Mouse (Mus musculus) telencephalon, adult 2 months (tissue): ENCODE measurements around the gene Impdh2.

ENCODE experiments used
- DNase-seq: peaks from one replicate; pipeline ENCODE4 v3.0.0-alpha.2; 2011; ENCODE audit warnings: low read depth, low spot score

The Impdh2 gene

DNA sequence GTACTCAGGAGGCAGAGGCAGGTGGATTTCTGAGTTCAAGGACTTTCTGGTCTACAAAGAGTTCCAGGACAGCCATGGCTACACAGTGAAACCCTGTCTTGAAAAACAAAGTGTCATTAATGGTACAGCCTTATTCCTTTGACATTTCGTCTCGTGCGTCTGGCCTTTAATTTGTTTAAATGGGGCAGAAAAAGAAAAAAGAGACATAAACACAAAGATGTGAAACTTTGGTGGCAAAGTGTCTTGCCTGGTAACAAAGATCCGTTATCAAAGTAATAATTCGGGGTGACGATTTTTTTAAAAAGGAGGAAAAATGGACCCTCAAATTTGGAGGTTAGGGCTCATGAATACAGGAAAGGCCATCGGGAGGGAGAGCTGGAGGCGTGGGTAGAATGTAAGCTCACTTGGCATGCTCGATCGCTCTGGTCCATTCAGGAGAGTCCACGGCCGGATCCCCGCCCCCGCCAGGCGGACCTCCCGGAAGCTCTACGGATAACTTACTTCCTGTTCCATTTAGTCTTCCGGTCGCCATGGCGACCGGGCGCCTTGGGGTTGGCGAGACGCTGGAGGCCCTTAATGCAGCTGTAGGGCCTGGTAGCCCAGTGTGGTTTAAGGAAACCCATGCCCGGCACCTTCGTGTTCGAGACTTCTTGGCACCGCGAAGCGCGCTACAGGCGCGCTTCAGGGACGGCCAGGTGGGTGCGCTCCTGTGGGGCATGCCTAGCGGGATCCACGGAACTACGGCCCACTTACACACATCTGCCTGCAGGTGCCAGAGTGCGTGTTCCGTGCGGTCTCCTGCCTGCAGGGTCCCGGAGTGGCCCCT, 9.5 kb downstream of the Impdh2 start, which contains the start of gene Dalrd3:
Gene Dalrd3 (plus strand): TSS at position 506 of the 826 bp plus-strand sequence.
- peak; percentile 91 for DNase-seq

GRCm38 (mm10) chr9:108570207-108570896, 10.3 kb downstream of the Impdh2 start:
- peak; percentile 54 for DNase-seq

DNA sequence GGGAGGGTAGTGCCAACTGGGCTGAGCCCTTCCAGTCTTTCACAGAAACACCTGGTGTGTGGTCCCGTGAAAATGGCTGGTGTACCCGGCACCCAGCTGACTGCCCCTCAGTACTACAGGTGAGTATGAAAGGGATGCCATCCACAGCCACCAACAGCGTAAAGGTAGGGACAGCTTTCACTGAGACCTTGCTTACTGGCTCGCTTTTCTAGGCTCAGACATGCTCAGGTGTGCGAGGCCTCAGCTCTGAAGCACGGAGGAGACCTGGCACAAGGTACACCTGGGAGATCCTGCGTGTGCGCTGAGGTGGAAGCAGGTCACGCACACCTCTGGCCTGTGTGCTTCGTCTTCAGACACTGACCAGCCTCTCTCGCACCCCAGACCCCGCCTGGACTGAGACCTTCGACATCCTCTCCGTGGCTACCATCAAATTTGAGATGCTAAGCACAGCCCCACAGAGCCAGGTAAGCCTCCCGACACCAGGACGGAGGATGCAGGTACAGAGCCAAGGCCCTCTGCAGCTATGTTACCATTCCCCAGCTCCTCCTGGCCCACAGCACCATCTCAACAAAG, 11.4 kb downstream of the Impdh2 start:
- DNase-seq: no peak

DNA sequence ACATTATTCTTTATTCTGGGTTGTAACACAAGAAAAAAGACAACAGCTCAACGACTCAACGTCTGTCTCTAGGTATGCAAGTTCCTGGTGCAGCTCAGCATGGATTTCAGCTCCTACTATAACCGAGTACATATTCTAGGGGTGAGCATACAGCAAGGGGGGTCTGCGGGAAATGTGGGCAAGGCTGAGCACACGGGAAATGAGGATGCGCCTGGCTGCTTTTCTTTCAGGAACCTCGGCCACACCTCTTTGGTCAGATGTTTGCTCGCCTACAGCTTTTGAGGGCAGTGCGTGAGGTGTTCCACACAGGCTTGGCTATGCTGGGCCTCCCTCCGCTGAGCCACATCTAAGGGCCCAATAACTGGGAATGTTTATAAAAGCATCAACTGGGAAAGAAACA, 12.2 kb downstream of the Impdh2 start:
- no peak for DNase-seq

GRCm38 (mm10) chr9:108573774-108574690, 13.9 kb downstream of the Impdh2 start:
- DNase-seq: no peak

DNA sequence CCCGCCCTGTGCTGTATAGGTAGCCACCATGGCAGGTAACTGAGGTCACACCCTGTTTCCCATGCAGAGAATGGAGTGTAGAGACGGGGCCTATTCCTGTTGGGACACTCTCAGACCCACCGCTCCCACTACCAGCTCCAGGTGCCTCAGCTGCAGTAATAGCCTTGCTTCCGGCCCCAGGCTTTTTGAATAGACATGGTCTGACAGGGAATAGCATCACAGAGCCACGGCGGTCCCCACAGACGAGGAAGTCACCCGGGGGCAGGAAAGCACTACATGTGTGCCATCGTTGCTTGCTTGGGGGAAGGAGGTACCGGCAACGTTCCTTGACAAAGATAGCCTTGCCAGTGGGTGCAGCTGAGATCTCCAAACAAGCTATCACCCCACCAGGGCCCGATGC, 14.8 kb downstream of the Impdh2 start:
- no peak for DNase-seq

- DNase-seq: no peak
Measured at GRCm38 (mm10) chr9:108575321-108576297, 15.5 kb downstream of the Impdh2 start.

DNA sequence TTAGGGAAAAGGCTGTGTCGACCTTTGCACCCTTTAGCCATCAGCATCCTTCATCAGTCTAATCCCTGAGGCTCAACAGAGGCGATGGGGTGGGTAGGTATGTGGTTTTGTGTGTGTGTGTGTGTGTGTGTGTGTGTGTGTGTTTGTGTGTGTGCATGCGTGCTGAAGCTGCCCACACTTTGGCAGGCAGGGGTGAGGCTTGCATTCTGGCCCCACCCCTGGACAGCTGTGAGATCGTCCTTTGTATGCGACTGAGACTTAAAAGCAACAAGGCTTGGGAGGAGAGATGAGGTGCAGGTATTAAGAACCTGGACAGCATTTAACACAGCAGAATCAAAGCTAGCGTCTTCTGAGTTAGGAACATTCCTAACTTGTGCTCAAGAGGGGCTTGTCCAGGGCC, 16.9 kb downstream of the Impdh2 start:
- no peak for DNase-seq

DNA sequence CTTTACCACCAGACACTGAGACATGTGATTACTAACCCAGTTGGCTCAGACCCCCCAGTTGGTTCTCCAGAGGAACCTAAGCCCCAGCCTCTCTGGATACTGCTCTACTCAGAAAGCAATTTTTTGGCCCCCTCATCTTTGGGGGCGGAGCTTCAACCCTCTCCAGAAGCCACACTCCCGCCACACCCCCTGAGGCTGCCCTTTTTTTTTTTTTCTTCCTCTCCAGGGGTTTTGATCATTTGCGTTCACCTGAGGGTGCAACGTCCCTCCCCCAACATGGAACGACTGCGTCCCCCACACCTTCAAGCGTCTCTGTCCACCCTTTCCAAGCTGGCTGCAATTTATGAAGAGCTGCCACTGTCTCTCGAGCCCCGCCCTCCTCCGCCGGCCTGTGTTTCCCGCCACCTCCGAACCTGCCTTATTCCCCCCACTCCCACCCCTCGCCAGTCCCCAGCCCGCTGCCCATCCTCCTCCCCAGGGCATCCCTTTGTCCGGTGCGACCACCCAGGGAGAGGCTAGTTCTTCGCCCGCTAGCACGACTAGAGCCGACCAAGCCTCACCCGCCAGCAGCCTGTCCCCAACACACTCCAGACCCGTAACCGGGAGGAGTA, 18.0 kb downstream of the Impdh2 start:
- DNase-seq: no peak

GRCm38 (mm10) chr9:108578545-108579343, 18.7 kb downstream of the Impdh2 start, which contains the start of gene Wdr6:
Gene Wdr6, minus strand, starts transcription at chr9:108578739.
- DNase-seq: peak; percentile 90

DNA sequence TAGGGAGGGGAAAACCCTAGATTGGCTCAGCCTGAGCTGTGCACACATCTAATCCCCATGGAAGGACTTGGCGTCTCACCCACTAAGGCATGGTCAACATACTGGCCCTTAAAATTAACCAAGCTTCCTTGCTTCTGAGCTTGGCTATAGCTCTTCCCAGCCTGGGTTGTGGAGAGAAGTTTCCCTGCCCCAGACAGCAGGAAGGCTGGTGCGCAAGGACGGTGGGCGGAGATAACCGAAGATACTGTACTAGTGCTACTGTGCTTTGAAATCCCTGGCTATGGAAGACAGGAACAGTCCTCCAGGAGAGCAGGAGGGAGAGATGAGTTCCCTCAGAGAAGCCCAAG, 19.2 kb downstream of the Impdh2 start:
- no peak for DNase-seq

GRCm38 (mm10) chr9:108587571-108588180, 27.6 kb downstream of the Impdh2 start:
- DNase-seq: peak; percentile 97

DNA sequence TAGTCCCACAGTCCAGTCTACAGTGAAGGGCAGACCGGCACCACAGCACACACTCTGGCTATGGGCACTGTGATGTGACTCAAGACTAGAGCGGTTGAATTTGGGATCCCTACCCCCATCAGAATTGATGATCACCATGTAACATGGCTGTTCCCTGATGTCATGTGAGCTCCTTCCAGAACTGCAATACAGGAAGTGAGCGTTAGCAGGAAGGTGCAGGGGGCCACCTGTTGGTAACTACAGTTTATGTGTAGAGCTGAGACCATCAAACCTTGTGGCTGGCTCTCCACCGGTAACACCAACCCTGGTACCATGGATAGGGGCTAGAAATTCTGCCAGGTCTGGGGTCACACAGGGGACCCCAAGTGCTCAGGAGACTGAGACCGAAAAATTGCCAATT, 29.1 kb downstream of the Impdh2 start:
- DNase-seq: no peak

DNA sequence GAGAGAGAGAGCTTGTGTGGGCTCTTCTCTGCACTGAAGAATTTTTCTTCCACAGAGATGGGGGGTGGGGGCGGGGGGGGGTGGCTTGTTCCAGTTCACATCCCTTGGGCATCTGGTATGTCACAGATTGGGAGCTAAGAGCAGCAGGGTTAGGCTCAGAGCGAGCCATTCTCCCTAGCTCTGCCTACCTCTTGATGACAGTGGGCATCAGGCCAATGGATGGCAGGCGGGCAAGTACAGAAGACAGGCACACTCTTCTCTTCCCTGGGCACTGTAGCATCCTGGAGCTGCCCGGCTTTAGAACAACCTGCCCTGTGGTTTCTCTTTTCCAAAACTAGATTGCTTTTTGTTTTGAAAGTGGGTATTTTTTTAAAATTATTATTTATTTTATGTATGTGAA, 31.4 kb downstream of the Impdh2 start:
- DNase-seq: no peak

DNA sequence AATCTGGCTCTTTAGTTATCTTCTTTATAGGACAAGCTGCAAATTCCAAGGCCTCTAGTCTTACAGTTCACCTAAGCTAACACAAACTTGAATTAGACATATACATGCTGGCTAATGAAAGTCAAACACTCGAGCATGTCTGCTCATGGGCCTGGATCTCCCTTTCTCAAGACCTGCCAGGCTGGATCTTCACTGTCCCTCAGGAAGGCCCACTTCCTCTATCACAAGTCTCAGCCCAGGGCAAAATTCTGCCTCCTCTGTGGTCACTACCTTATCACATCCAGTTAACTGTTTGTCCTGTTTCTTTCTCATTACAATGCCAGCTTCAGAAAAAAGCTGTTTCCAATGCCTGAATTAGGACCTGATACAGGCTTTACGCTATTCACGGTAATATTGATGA, 34.3 kb downstream of the Impdh2 start:
- no peak for DNase-seq

DNA sequence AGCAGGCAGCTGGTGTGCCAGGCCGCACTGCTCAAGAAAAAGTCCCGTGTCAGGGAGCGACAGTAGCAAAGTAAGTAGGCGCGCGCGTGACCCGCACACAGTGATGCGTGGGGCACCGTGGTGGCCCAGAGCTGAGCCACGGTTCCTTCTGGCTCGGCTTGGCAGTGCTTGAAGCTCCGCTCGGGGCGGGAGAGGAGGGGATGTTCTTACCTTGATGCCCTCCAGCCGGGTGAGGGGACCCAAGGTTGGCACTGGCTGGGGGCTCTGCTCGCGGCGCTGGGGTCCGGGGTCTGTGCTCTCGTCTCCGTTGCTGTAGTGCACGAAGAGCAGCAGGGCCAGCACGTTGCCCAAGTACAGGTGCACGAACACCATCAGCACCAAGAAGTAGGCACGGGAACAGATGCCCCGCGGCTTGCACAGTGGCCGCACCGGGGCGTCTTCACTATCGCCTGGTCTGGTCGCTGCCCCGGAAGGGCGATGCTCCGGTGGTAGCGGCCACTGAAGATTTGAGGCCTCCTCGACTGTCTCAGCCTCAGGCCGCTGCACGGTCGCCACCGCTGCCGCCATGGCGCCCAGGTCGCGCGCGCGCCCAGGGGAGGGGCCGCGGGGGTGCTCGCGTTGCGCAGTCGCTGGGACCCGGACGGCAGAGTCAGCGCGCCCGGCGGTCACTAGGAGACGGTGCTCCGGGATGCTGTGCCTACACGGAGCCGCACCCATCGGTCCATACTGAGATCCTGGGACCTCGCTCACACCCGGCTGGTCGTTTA, 37.1 kb downstream of the Impdh2 start, which contains the start of gene P4htm:
Gene P4htm (minus strand): TSS at position 670 of the 767 bp plus-strand sequence.
- DNase-seq: peak; percentile 55

GRCm38 (mm10) chr9:108599021-108599566, 39.0 kb downstream of the Impdh2 start:
- DNase-seq: no peak
